Comparison of ENCODE assay signal across 23 mouse cellular contexts in the genomic region with DNA sequence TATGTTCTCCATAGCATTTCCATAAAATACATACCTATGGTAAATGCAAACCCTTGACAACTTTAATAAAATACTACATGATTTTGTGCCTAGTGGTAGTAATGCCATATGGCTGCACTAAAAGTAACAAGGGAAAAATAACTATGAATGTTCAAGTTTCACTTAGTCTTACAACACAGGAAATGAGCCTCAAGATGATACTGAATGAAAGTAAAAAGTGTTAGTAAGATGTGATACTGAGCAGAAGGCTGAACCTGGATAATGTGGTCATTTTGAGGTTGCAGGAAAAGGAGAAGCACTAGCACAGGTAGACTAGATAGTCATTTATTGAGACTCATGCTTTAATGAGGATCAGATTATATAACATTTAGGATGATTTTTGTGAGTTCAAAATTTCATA. TPM values are rescaled to one million over a fixed set of nuclear protein-coding genes. Genes with fewer than 3 reads are reported as not detected.
A peak's percentile ranks its signal among the peaks of the same experiment; 100 is the strongest.
DNase-seq lines count a peak whose midpoint lies in the region; ATAC-seq and TF ChIP-seq lines count a peak whose summit lies in the region.
"Had no signal": no experiment of that assay in that cellular context is flagged by ENCODE, and none has a peak within 500 bp of the region (broad histone marks: within the 10 kb centered on the region; RNA-seq: fewer than 3 reads in every experiment).

No protein-coding gene starts in this region.

- no peaks in the 10 kb centered on the region for H3K36me3 ChIP-seq in heart, embryonic 13.5 days
- no peaks in the 10 kb centered on the region for H3K36me3 ChIP-seq in heart, postnatal 0 days (replicated peaks; ENCODE audit: control insufficient read depth, insufficient read depth, low read length)
- H3K36me3 ChIP-seq in splenic B cell, adult 2 months (ENCODE audit: control insufficient read depth, insufficient read depth, low read length, poor library complexity, severe bottlenecking), result no peaks in the 10 kb centered on the region
- H3K36me3 ChIP-seq in forebrain, embryonic 15.5 days, result no peaks in the 10 kb centered on the region
- H3K36me3 ChIP-seq: embryonic facial prominence, embryonic 13.5 days; forebrain, embryonic 12.5 days; hindbrain, embryonic 13.5 days; kidney, embryonic 15.5 days had no signal

- H3K27ac ChIP-seq in heart, embryonic 13.5 days (replicated peaks), result no peak overlapping the region
- no peak overlapping the region for H3K27ac ChIP-seq in heart, postnatal 0 days (ENCODE audit: low read depth)
- H3K27ac ChIP-seq in forebrain, embryonic 15.5 days (replicated peaks), result no peak overlapping the region
- H3K27ac ChIP-seq: embryonic facial prominence, embryonic 13.5 days; forebrain, embryonic 12.5 days; hindbrain, embryonic 13.5 days; hindbrain, postnatal 0 days; kidney, embryonic 15.5 days had no signal

- no peak overlapping the region for H3K9ac ChIP-seq in heart, embryonic 13.5 days
- no peak overlapping the region for H3K9ac ChIP-seq in heart, postnatal 0 days (replicated peaks; ENCODE audit: low read depth, low read length)
- H3K9ac ChIP-seq in forebrain, embryonic 15.5 days (replicated peaks), result no peak overlapping the region
- H3K9ac ChIP-seq: embryonic facial prominence, embryonic 13.5 days; forebrain, embryonic 12.5 days; forebrain, postnatal 0 days; hindbrain, embryonic 13.5 days; kidney, embryonic 15.5 days had no signal

- TF ChIP-seq EP300 in heart, postnatal 0 days (IDR thresholded peaks at IDR 0.05; ENCODE audit: low read depth), result no peak

- no peak for DNase-seq in heart, postnatal 10 days
- DNase-seq in heart, postnatal 0 days (ENCODE audit: low spot score), result no peak
- no peak for DNase-seq in heart, postnatal 25 days (ENCODE audit: low spot score)
- DNase-seq in induced T-regulatory cell, adult 2 months (ENCODE audit: low read depth), result peak; percentile 14
- peak; percentile 7 for DNase-seq in splenic B cell, adult 2 months (ENCODE audit: low read depth, low spot score)
- DNase-seq: adrenal gland, postnatal 14 days; cerebellum, adult 11-12 months; cerebellum, adult 9-11 months; cerebellum, postnatal 36 days; forebrain, postnatal 0 days; gastrocnemius, postnatal 36 days; heart, postnatal 14 days; kidney, adult 2 months had no signal

- H3K4me3 ChIP-seq in heart, embryonic 13.5 days, result peak overlapping the region; percentile 18
- H3K4me3 ChIP-seq in heart, postnatal 0 days (ENCODE audit: low read depth, low read length), result peak overlapping the region; percentile 36
- H3K4me3 ChIP-seq in forebrain, embryonic 15.5 days, result no peak overlapping the region
- H3K4me3 ChIP-seq: embryonic facial prominence, embryonic 13.5 days; forebrain, embryonic 12.5 days; hindbrain, embryonic 13.5 days; kidney, embryonic 15.5 days had no signal

- ATAC-seq in heart, embryonic 13.5 days (ENCODE audit: extremely low read depth, insufficient number of reproducible peaks, low FRiP score, low TSS enrichment), result no peak
- no peak for ATAC-seq in heart, postnatal 0 days (ENCODE audit: insufficient read depth, low read depth)
- ATAC-seq in forebrain, embryonic 15.5 days (replicated peaks), result no peak
- no peak for ATAC-seq in monocyte, adult 5-6 weeks (replicated peaks; ENCODE audit: insufficient number of reproducible peaks, low FRiP score, low TSS enrichment, poor library complexity, severe bottlenecking)
- ATAC-seq: forebrain, postnatal 0 days; hindbrain, postnatal 0 days; intestine, embryonic 16.5 days had no signal

- no peaks in the 10 kb centered on the region for H3K9me3 ChIP-seq in heart, embryonic 13.5 days
- H3K9me3 ChIP-seq in heart, postnatal 0 days (replicated peaks; ENCODE audit: control insufficient read depth, low read length), result no peaks in the 10 kb centered on the region
- no peaks in the 10 kb centered on the region for H3K9me3 ChIP-seq in forebrain, embryonic 15.5 days
- H3K9me3 ChIP-seq: embryonic facial prominence, embryonic 13.5 days; forebrain, embryonic 12.5 days; hindbrain, embryonic 13.5 days; kidney, embryonic 15.5 days had no signal

- 0 out of 2 replicates have a peak, but pooled peaks cover 4% of the 10 kb centered on the region for H3K4me1 ChIP-seq in heart, embryonic 13.5 days
- 0 out of 2 replicates have a peak, but pooled peaks cover 3% of the 10 kb centered on the region for H3K4me1 ChIP-seq in heart, postnatal 0 days (ENCODE audit: control insufficient read depth, insufficient read depth)
- H3K4me1 ChIP-seq in forebrain, embryonic 15.5 days, result no peaks in the 10 kb centered on the region
- H3K4me1 ChIP-seq: embryonic facial prominence, embryonic 13.5 days; forebrain, embryonic 12.5 days; hindbrain, embryonic 13.5 days; kidney, embryonic 15.5 days had no signal

- H3K4me2 ChIP-seq in heart, embryonic 13.5 days, result peak overlapping the region; percentile 54
- H3K4me2 ChIP-seq in heart, postnatal 0 days (ENCODE audit: low read depth, low read length), result peak overlapping the region; percentile 55
- no peak overlapping the region for H3K4me2 ChIP-seq in forebrain, embryonic 15.5 days (replicated peaks)
- H3K4me2 ChIP-seq: embryonic facial prominence, embryonic 13.5 days; forebrain, embryonic 12.5 days; hindbrain, embryonic 13.5 days; kidney, embryonic 15.5 days had no signal

- no peaks in the 10 kb centered on the region; the same call in 1 of the 2 replicates for H3K27me3 ChIP-seq in heart, embryonic 13.5 days (replicated peaks)
- no peaks in the 10 kb centered on the region for H3K27me3 ChIP-seq in heart, postnatal 0 days (ENCODE audit: control insufficient read depth, insufficient read depth, low read length)
- no peaks in the 10 kb centered on the region for H3K27me3 ChIP-seq in splenic B cell, adult 2 months (ENCODE audit: control insufficient read depth, insufficient read depth, low read length, poor library complexity, severe bottlenecking)
- no peaks in the 10 kb centered on the region for H3K27me3 ChIP-seq in forebrain, embryonic 15.5 days
- H3K27me3 ChIP-seq: embryonic facial prominence, embryonic 13.5 days; forebrain, embryonic 12.5 days; hindbrain, embryonic 13.5 days had no signal

- intact Hi-C loops in heart, postnatal 10 days (cut with DNase I), result loop anchor here (10.0 kb wide), 1 partner anchor 399 kb away; no protein-coding TSS in a partner anchor
- intact Hi-C loops in heart, postnatal 25 days (cut with DNase I), result loop anchor here (2.0 kb wide), 1 partner anchor 17 kb away; no protein-coding TSS in a partner anchor

- no peak for TF ChIP-seq CTCF in heart, postnatal 0 days (IDR thresholded peaks at IDR 0.05; ENCODE audit: low read depth)

RNA-seq across cellular contexts. Expression of gene Fgf13, which starts 16.2 kb away (rescaled TPM):
- 53.9 and 62.5 TPM in 2 replicates for polyA plus RNA-seq in heart, embryonic 13.5 days (2015; fragmentation: Nextera tagmentation; extraction: Ambion mirVana)
- total RNA-seq in heart, postnatal 10 days (2021), result 100 to 1,000 TPM; 129 to 158 TPM
- 35.5 and 43.9 TPM in 2 replicates for total RNA-seq in heart, postnatal 0 days (2014; rRNA removed; ENCODE audit: low replicate concordance)
- 85.0 and 88.7 TPM in 2 replicates for polyA plus RNA-seq in heart, postnatal 0 days (2015; fragmentation: Nextera tagmentation; extraction: Ambion mirVana)
- total RNA-seq in heart, postnatal 25 days (2021), result 100 to 1,000 TPM; 113 to 120 TPM
- polyA plus RNA-seq in forebrain, embryonic 15.5 days (2015; fragmentation: Nextera tagmentation; extraction: Ambion mirVana), result 115 and 116 TPM in 2 replicates
- 4.1 to 8.6 TPM (median 4.8 TPM) in 3 replicates for total RNA-seq in monocyte, adult 5-6 weeks (2017)
- total RNA-seq: MEL had no signal

Comparison
In these comparisons a context has a peak if more than half of its experiments do, and no peak if none do; other contexts are left out.
1. DNase-seq: peak in induced T-regulatory cell, adult 2 months (single experiment) and splenic B cell, adult 2 months (single experiment); none in heart, postnatal 10 days (0 of 2), heart, postnatal 0 days (single experiment) and heart, postnatal 25 days (single experiment).